Mouse (Mus musculus) lung, postnatal 0 days (tissue): ENCODE data around the gene Meis2.

Experiments used
- CTCF ChIP-seq: IDR thresholded peaks from 2 replicates; pipeline ENCODE4 v1.5.1; 2016; ENCODE audit warnings: antibody characterized with exemption, mild to moderate bottlenecking
- EP300 ChIP-seq: IDR thresholded peaks from 2 replicates; pipeline ENCODE4 v1.6.1; 2016; ENCODE audit warnings: antibody characterized with exemption, mild to moderate bottlenecking, control low read depth

DNA sequence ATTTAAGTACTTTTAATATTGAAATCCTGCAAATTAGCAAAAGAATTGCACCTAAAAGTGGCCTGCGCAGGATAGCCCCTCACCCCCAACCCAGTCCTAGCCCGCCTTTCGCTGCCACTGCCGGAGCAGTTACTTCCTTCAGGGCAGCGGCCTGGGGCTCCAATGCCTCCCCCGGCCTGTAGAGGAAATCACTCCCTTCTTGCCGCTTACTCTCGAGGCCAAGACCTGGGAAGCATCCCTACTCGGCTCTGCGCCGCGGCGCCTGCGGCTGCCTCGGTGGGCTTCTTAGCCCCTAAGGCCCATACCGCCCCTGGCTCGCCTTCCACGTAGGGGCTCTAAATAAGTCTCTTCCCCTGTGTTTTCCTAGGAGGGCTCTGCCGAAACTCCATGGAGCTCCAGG is 5.4 kb downstream of the Meis2 start:
- TF ChIP-seq EP300 (no peak), CTCF (peak; percentile 34)
